Mouse (Mus musculus) kidney, postnatal 36 days (tissue): ENCODE measurements around the gene Rprd1b.
A peak's percentile ranks its signal among the peaks of the same experiment; 100 is the strongest.

Experiments
- DNase-seq, 2 experiments: peaks; one replicate each; pipeline ENCODE4 v3.0.0; 2021 to 2022; ENCODE audit warnings: mixed read lengths in 2 of 2

Gene Rprd1b

DNA sequence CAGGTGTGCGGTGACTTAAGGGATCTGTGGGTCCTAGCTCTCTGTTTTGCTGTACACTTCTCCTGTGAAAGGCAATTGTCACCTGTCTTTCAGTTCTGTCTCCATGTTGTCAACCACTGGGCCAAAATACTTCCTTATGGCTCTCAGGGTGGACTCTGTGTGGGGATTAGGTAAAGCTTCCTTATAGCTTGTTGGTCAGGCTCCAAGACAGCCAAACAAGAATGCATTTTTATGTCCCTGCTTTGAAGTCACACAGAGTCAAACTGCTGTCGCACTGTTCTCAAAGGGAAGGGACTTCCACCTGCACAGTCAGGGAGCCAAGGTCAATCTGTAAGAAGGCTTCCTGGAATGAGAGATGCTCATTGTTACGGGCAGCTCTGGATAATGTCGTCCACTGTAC is 149.8 kb downstream of the Rprd1b start:
- no peak for DNase-seq

DNA sequence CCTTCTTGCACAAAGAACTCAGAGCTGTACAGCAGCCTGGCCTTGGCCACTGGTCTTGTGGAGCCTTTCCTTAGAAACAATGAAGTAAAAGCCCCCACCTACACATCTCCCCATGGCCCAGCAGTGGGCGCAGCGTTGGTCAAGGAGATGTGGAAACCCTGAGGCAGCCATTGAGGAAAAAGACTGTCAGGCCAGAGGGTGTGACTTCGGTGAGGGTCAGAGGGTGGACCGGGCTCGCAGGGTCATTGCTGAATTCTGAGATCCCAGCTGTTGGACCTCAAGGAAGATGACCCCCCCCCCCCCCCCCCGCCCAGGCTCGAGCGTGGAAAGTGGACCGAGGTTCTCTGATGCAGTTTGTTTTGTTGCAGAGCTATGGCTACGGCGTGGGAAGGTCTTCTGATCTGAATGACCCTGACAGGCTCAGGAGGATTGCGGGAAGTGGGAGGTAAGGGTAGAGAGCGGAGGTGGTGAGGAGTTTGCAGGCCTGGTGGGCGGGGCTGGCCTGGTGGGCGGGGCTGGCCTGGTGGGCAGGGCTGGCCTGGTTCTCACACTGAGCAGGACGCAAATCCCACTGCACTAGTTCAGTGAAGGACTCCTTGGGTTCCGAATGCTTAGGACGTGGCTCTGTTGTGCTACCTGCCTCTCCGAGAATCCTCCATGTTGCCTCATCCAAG is 150.5 kb downstream of the Rprd1b start:
- DNase-seq: peak; percentile 86 to 95

DNA sequence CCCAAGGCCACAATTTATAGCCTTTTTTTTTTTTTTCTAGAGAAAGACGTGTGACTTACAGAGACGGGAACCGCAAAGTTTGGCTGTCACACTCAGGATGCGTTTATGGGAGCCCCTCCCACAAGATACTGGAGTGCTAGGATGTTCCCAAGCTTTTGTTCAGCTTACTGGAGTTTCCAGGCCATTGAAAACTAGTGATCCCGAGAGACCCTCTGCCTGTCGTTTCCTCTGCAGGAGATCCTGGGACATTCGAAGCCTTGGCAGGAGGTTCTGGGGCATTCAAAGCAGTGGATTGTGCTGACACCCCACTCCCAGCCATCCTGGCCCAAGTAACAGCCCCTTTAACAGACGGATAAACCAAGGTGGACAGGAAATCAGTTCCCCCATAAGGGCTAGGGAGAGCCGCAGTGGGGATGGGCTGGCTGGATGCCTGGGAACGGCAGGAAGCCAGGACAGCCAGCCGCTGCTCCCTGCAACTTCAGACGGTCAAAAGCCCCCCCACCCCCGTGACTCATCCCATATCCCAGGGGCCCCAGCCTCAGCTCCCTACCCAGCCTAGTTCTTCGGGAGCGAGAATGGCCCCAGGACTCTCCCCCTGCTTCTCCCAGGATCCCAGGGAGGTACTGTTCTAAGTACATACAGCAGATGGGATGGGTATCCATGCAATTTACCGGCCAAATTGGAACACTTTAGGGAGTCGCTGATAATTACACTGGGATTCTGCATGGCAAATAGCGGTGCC is 151.2 kb downstream of the Rprd1b start:
- DNase-seq: peak in 1 of 2 experiments; percentile 60

DNA sequence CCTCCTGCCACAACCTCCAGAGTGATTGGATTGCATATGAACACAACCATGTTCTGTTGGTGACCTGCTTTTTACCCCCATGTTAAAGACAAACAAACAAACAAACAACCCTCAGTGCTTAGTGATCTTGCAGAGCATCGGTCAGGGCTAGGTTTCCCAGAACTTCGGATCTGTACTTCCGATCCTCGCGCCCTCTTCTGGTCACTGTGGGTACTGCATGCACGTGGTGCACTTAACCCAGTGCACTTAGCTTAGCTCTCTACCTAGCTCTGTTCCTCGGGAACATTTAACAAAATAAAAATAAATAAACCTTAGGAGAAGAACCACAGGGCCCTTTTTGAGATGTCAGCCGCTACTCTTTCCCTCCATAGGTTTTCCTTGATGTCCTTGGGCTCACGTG is 152.5 kb downstream of the Rprd1b start:
- peak; percentile 49 to 87 for DNase-seq
